Mouse (Mus musculus): ENCODE measurements around the gene Prdm16. TPM values are rescaled to one million over a fixed set of nuclear protein-coding genes. Genes with fewer than 3 reads are reported as not detected.

Gene Prdm16
- total and polyA plus RNA-seq, 3 experiments = not detected

GRCm38 (mm10) chr4:154312143-154312812 lies 324.4 kb downstream of the Prdm16 start:
- Histone ChIP-seq H3K4me3 (replicated peaks in 1 of 3; ENCODE audit: low read depth in 2 of 3, low read length in 2 of 3, poor library complexity in 1 of 3) (no peak overlapping the region), H3K9ac (ENCODE audit: insufficient read depth, low read depth) (no peak overlapping the region), H3K4me1 (ENCODE audit: control insufficient read depth in 1 of 2, insufficient read depth in 2 of 2) (no peaks in the 10 kb centered on the region), H3K79me2 (replicated peaks; ENCODE audit: control insufficient read depth, extremely low read depth, insufficient read depth, poor library complexity, severe bottlenecking) (no peaks in the 10 kb centered on the region), H3K4me2 (ENCODE audit: insufficient read depth, low read depth, poor library complexity, severe bottlenecking) (no peak overlapping the region), H3K9me3 (replicated peaks; ENCODE audit: low read length) (peaks cover 81% of the 10 kb centered on the region), H3K27me3 (replicated peaks) (no peaks in the 10 kb centered on the region), H3K36me3 (replicated peaks in 1 of 2; ENCODE audit: control insufficient read depth in 1 of 2, insufficient read depth in 1 of 2, low read length in 1 of 2) (no peaks in the 10 kb centered on the region), H3K27ac (ENCODE audit: insufficient read depth, low read depth) (no peak overlapping the region)
- dilution Hi-C loops (cut with MboI; ENCODE audit: extremely low pct_ligation_motif_present, extremely low pct_unique_long_range_greater_than_20kb, low sequenced_read_pairs) = no loop called here
- in situ Hi-C loops (cut with MboI; ENCODE audit: low pct_ligation_motif_present, low pct_unique_long_range_greater_than_20kb, low sequenced_read_pairs) = no loop called here
- DNase-seq (ENCODE audit: extremely low read depth) = no peak
- TF ChIP-seq RAD21 (IDR thresholded peaks at IDR 0.05; ENCODE audit: low read depth, low read length) (no peak), CHD2 (IDR thresholded peaks at IDR 0.05; ENCODE audit: low read length) (no peak), JUND (conservative IDR thresholded peaks at IDR 0.05; ENCODE audit: low read depth, low read length) (no peak), CHD1 (IDR thresholded peaks at IDR 0.05; ENCODE audit: low read depth, low read length) (no peak), TCF12 (IDR thresholded peaks at IDR 0.05; ENCODE audit: low read depth, low read length) (no peak), KAT2A (IDR thresholded peaks at IDR 0.05; ENCODE audit: insufficient replicate concordance, low read length) (no peak), E2F4 (IDR thresholded peaks at IDR 0.05; ENCODE audit: insufficient replicate concordance, low read depth, low read length) (no peak), ELF1 (IDR thresholded peaks at IDR 0.05; ENCODE audit: low read depth, low read length) (no peak)

- Histone ChIP-seq H3K4me3 (replicated peaks in 1 of 3; ENCODE audit: low read depth in 2 of 3, low read length in 2 of 3, poor library complexity in 1 of 3) (no peak overlapping the region), H3K79me2 (replicated peaks; ENCODE audit: control insufficient read depth, extremely low read depth, insufficient read depth, poor library complexity, severe bottlenecking) (no peaks in the 10 kb centered on the region), H3K27me3 (replicated peaks) (no peaks in the 10 kb centered on the region), H3K4me2 (ENCODE audit: insufficient read depth, low read depth, poor library complexity, severe bottlenecking) (no peak overlapping the region), H3K4me1 (ENCODE audit: control insufficient read depth in 1 of 2, insufficient read depth in 2 of 2) (no peaks in the 10 kb centered on the region), H3K36me3 (replicated peaks in 1 of 2; ENCODE audit: control insufficient read depth in 1 of 2, insufficient read depth in 1 of 2, low read length in 1 of 2) (no peaks in the 10 kb centered on the region), H3K9ac (ENCODE audit: insufficient read depth, low read depth) (no peak overlapping the region), H3K27ac (ENCODE audit: insufficient read depth, low read depth) (no peak overlapping the region), H3K9me3 (replicated peaks; ENCODE audit: low read length) (peaks cover 80% of the 10 kb centered on the region)
- dilution Hi-C loops (cut with MboI; ENCODE audit: extremely low pct_ligation_motif_present, extremely low pct_unique_long_range_greater_than_20kb, low sequenced_read_pairs) = no loop called here
- TF ChIP-seq JUND (conservative IDR thresholded peaks at IDR 0.05; ENCODE audit: low read depth, low read length) (no peak), E2F4 (IDR thresholded peaks at IDR 0.05; ENCODE audit: insufficient replicate concordance, low read depth, low read length) (no peak)
- in situ Hi-C loops (cut with MboI; ENCODE audit: low pct_ligation_motif_present, low pct_unique_long_range_greater_than_20kb, low sequenced_read_pairs) = no loop called here
- no peak for DNase-seq (ENCODE audit: extremely low read depth)
Measured at GRCm38 (mm10) chr4:154310576-154311262, 326.0 kb downstream of the Prdm16 start.

GRCm38 (mm10) chr4:154309131-154309530 lies 327.5 kb downstream of the Prdm16 start:
- Histone ChIP-seq H3K4me1 (ENCODE audit: control insufficient read depth in 1 of 2, insufficient read depth in 2 of 2) (no peaks in the 10 kb centered on the region), H3K9me3 (replicated peaks; ENCODE audit: low read length) (peaks cover 64% of the 10 kb centered on the region), H3K4me2 (ENCODE audit: insufficient read depth, low read depth, poor library complexity, severe bottlenecking) (no peak overlapping the region), H3K9ac (ENCODE audit: insufficient read depth, low read depth) (no peak overlapping the region), H3K27ac (ENCODE audit: insufficient read depth, low read depth) (no peak overlapping the region), H3K27me3 (replicated peaks) (no peaks in the 10 kb centered on the region), H3K36me3 (replicated peaks in 1 of 2; ENCODE audit: control insufficient read depth in 1 of 2, insufficient read depth in 1 of 2, low read length in 1 of 2) (no peaks in the 10 kb centered on the region), H3K4me3 (replicated peaks in 1 of 3; ENCODE audit: low read depth in 2 of 3, low read length in 2 of 3, poor library complexity in 1 of 3) (no peak overlapping the region), H3K79me2 (replicated peaks; ENCODE audit: control insufficient read depth, extremely low read depth, insufficient read depth, poor library complexity, severe bottlenecking) (no peaks in the 10 kb centered on the region)
- dilution Hi-C loops (cut with MboI; ENCODE audit: extremely low pct_ligation_motif_present, extremely low pct_unique_long_range_greater_than_20kb, low sequenced_read_pairs) = no loop called here
- no peak for TF ChIP-seq BHLHE40 (IDR thresholded peaks at IDR 0.05; ENCODE audit: low read depth, low read length)
- TF ChIP-seq ETS1 (conservative IDR thresholded peaks at IDR 0.05; ENCODE audit: low read depth, low read length) = no peak
- no peak for TF ChIP-seq POLR2AphosphoS2 (IDR thresholded peaks at IDR 0.05; ENCODE audit: low read depth, low read length)
- TF ChIP-seq POLR2A (IDR thresholded peaks at IDR 0.05; ENCODE audit: low read depth, low read length) = no peak
- no peak for TF ChIP-seq MAX (IDR thresholded peaks at IDR 0.05; ENCODE audit: low read length)
- no peak for TF ChIP-seq EP300 (IDR thresholded peaks at IDR 0.05; ENCODE audit: low read length)
- TF ChIP-seq MXI1 (IDR thresholded peaks at IDR 0.05; ENCODE audit: low read depth, low read length) = no peak
- no peak for TF ChIP-seq MEF2A (IDR thresholded peaks at IDR 0.05; ENCODE audit: borderline replicate concordance, low read depth, low read length)
- no peak for TF ChIP-seq CHD2 (IDR thresholded peaks at IDR 0.05; ENCODE audit: low read length)
- in situ Hi-C loops (cut with MboI; ENCODE audit: low pct_ligation_motif_present, low pct_unique_long_range_greater_than_20kb, low sequenced_read_pairs) = no loop called here
- no peak for DNase-seq (ENCODE audit: extremely low read depth)
